Mouse (Mus musculus): Measurements from ENCODE around the gene Yod1. TPM values are rescaled to one million over a fixed set of nuclear protein-coding genes. Genes with fewer than 3 reads are reported as not detected.

The Yod1 gene
- polyA plus RNA-seq, 1 experiment from 2014 or later = 13.4 TPM

- H3K4me1 ChIP-seq = no peaks in the 10 kb centered on the region
- H3K36me3 ChIP-seq = no peaks in the 10 kb centered on the region
- 91% methylated on average over 3 of the region's 3 CpGs for WGBS
- H3K9me3 ChIP-seq = no peaks in the 10 kb centered on the region
- H3K27me3 ChIP-seq = no peaks in the 10 kb centered on the region
- no peak for ATAC-seq (ENCODE audit: insufficient number of reproducible peaks, insufficient read depth, low FRiP score, low TSS enrichment)
- H3K4me3 ChIP-seq = no peak overlapping the region
- no peak overlapping the region for H3K9ac ChIP-seq
- H3K4me2 ChIP-seq (replicated peaks) = no peak overlapping the region
- H3K27ac ChIP-seq = no peak overlapping the region
Measured at GRCm38 (mm10) chr1:130745591-130745990, 28.5 kb downstream of the Yod1 start.

DNA sequence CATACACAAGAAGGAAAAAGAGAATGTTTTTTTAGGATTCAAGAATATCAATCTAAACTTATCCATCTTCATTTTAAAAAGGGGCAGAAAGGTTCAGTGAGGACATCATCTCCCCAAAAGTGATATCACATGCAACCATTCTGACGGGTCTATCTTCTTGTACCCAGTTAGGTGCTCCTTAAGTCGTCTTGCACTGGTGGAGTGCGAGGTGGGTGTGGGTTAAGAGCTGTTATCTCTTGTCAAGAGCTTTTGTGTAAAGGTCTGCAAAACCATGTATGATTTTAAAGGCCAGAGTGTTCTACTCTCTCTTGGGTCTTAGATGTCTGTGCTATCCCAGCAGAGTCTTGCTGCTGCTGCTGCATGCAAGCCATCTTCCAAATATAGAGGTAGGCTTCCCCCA, 29.7 kb downstream of the Yod1 start:
- no peaks in the 10 kb centered on the region for H3K27me3 ChIP-seq
- H3K9ac ChIP-seq = no peak overlapping the region
- no peak overlapping the region for H3K4me2 ChIP-seq (replicated peaks)
- H3K9me3 ChIP-seq = no peaks in the 10 kb centered on the region
- no peak overlapping the region for H3K4me3 ChIP-seq
- H3K4me1 ChIP-seq = no peaks in the 10 kb centered on the region
- no peak for ATAC-seq (ENCODE audit: insufficient number of reproducible peaks, insufficient read depth, low FRiP score, low TSS enrichment)
- H3K36me3 ChIP-seq = no peaks in the 10 kb centered on the region
- 80% methylated on average over 3 of the region's 3 CpGs for WGBS
- no peak overlapping the region for H3K27ac ChIP-seq

GRCm38 (mm10) chr1:130759689-130760088, 42.6 kb downstream of the Yod1 start:
- Histone ChIP-seq H3K4me3 (no peak overlapping the region), H3K27ac (no peak overlapping the region), H3K36me3 (no peaks in the 10 kb centered on the region), H3K27me3 (no peaks in the 10 kb centered on the region), H3K9ac (no peak overlapping the region), H3K9me3 (no peaks in the 10 kb centered on the region), H3K4me1 (no peaks in the 10 kb centered on the region), H3K4me2 (replicated peaks) (no peak overlapping the region)
- 78% methylated on average over 9 of the region's 9 CpGs for WGBS
- ATAC-seq (ENCODE audit: insufficient number of reproducible peaks, insufficient read depth, low FRiP score, low TSS enrichment) = no peak

DNA sequence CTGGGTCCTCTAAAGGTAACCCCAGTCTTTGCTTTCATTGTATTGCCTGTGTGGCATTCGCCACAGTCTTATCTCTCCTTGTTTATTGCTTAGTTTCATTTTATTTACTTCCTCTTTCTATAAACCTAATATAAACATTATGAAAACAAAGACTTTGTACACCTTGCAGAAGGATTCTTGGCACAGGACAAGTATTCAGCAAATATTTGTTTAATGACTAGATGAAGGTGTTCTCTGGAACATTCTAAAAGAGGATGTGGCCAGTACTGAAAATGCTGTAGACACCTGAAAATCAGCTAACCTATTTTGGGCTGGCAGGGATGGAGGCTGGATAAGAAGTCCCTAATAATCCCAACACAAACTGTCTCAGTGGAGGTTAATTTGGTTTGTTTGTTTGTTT, 44.5 kb downstream of the Yod1 start:
- WGBS = 84% methylated on average over 1 of the region's 1 CpGs
- Histone ChIP-seq H3K27ac (no peak overlapping the region), H3K9ac (no peak overlapping the region), H3K4me1 (no peaks in the 10 kb centered on the region), H3K4me2 (replicated peaks) (no peak overlapping the region), H3K36me3 (no peaks in the 10 kb centered on the region), H3K9me3 (no peaks in the 10 kb centered on the region), H3K27me3 (no peaks in the 10 kb centered on the region), H3K4me3 (no peak overlapping the region)
- no peak for ATAC-seq (ENCODE audit: insufficient number of reproducible peaks, insufficient read depth, low FRiP score, low TSS enrichment)

DNA sequence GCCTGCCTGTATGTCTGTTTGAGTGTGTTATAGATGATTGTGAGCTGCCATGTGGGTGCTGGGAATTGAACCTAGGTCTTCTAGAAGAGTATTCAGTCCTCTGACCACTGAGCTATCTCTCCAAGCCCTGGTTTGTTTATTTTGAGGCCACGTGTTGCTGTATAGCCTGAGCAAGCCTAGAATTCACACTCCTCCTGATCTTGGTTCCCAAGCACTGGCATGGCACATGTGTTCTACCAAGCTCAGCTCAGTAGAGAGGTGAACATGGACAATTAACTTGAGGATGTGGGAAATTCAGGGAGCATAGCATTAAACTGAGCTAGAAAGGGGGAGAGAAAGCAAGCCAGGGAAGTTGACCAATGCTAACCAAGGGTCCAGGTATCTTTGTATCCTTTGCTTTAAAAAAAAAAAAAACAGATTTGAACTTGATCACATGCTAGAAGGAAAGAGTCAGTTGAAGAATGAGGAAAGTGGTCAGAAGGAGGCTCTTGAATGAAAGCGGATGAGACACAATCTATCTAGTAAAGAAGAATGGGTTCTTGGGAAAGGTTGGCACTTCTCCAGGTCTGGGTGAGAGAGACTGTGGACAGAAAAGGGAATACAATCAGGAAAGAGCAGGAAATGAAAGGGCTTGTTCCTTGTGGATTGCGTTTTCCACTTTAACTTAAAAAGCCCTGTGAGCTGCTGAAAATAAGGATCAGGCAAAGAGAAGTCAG, 45.1 kb downstream of the Yod1 start:
- Histone ChIP-seq H3K4me3 (no peak overlapping the region), H3K4me1 (no peaks in the 10 kb centered on the region), H3K9me3 (no peaks in the 10 kb centered on the region), H3K36me3 (no peaks in the 10 kb centered on the region), H3K27me3 (no peaks in the 10 kb centered on the region), H3K9ac (no peak overlapping the region), H3K27ac (no peak overlapping the region), H3K4me2 (replicated peaks) (no peak overlapping the region)
- 86% methylated on average over 3 of the region's 3 CpGs for WGBS
- no peak for ATAC-seq (ENCODE audit: insufficient number of reproducible peaks, insufficient read depth, low FRiP score, low TSS enrichment)

DNA sequence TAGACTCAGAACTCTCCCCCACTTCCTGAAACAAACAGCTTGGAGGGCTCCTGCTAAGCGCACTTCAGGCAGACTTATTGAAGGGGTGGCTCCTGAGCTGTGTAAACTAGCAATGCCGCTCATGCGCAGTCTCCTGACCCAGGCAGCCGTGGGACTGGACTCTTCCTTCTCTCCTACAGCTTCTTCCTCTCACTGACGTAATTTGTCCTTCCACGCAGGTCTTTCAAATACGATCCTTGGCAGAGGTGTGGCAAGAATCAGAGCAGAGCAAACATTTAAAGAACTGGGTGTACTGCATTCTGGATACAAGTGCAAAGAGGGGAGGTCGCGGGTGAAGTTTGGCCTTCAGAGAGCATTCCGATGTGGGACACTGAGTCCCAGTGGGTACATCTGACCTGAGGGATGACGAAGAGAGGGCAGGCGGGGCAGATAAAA, 46.9 kb downstream of the Yod1 start:
- H3K4me1 ChIP-seq = no peaks in the 10 kb centered on the region

DNA sequence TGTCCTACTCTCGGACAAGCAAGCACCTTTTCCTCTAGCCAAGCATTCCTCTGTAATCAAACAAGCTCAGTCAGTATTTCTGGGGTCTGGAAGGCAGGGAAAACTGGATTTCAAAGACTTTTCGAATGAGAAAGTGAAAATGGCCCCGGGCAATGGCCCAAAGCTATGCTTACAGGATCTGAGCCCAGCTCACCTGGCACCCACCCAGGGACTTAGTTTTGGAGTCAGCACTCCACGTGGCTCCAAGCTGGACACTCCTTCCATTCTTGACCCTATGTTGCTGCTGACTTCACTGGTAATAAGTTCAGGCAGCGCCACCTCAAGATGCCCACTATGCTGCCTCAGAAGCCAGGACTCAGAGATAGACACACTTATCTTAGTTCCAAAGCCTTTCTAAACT, 49.9 kb downstream of the Yod1 start:
- Histone ChIP-seq H3K36me3 (no peaks in the 10 kb centered on the region), H3K4me2 (replicated peaks) (no peak overlapping the region), H3K27ac (no peak overlapping the region), H3K4me1 (no peaks in the 10 kb centered on the region), H3K27me3 (no peaks in the 10 kb centered on the region), H3K9ac (no peak overlapping the region), H3K4me3 (no peak overlapping the region), H3K9me3 (no peaks in the 10 kb centered on the region)
- no peak for ATAC-seq (ENCODE audit: insufficient number of reproducible peaks, insufficient read depth, low FRiP score, low TSS enrichment)
- WGBS = 77% methylated on average over 5 of the region's 5 CpGs

More for the DNA sequence above, 46.9 kb downstream of the Yod1 start:
- Histone ChIP-seq H3K9me3 (no peaks in the 10 kb centered on the region), H3K4me2 (replicated peaks) (no peak overlapping the region), H3K27me3 (no peaks in the 10 kb centered on the region), H3K9ac (no peak overlapping the region), H3K4me3 (no peak overlapping the region), H3K27ac (no peak overlapping the region), H3K36me3 (no peaks in the 10 kb centered on the region)
- 84% methylated on average over 12 of the region's 12 CpGs for WGBS
- ATAC-seq (ENCODE audit: insufficient number of reproducible peaks, insufficient read depth, low FRiP score, low TSS enrichment) = no peak

- H3K4me3 ChIP-seq = no peak overlapping the region
- H3K9me3 ChIP-seq = no peaks in the 10 kb centered on the region
- no peaks in the 10 kb centered on the region for H3K36me3 ChIP-seq
- H3K27ac ChIP-seq = no peak overlapping the region
- no peak overlapping the region for H3K9ac ChIP-seq
- no peak overlapping the region for H3K4me2 ChIP-seq (replicated peaks)
- no peak for ATAC-seq (ENCODE audit: insufficient number of reproducible peaks, insufficient read depth, low FRiP score, low TSS enrichment)
- no peaks in the 10 kb centered on the region for H3K4me1 ChIP-seq
- no peaks in the 10 kb centered on the region for H3K27me3 ChIP-seq
- 88% methylated on average over 2 of the region's 2 CpGs for WGBS
Measured at GRCm38 (mm10) chr1:130769925-130770324, 52.8 kb downstream of the Yod1 start.

GRCm38 (mm10) chr1:130770487-130770886, 53.4 kb downstream of the Yod1 start:
- WGBS = 83% methylated on average over 4 of the region's 4 CpGs
- ATAC-seq (ENCODE audit: insufficient number of reproducible peaks, insufficient read depth, low FRiP score, low TSS enrichment) = no peak
- Histone ChIP-seq H3K36me3 (no peaks in the 10 kb centered on the region), H3K9ac (no peak overlapping the region), H3K4me1 (no peaks in the 10 kb centered on the region), H3K4me2 (replicated peaks) (no peak overlapping the region), H3K27me3 (no peaks in the 10 kb centered on the region), H3K9me3 (no peaks in the 10 kb centered on the region), H3K27ac (no peak overlapping the region), H3K4me3 (no peak overlapping the region)

DNA sequence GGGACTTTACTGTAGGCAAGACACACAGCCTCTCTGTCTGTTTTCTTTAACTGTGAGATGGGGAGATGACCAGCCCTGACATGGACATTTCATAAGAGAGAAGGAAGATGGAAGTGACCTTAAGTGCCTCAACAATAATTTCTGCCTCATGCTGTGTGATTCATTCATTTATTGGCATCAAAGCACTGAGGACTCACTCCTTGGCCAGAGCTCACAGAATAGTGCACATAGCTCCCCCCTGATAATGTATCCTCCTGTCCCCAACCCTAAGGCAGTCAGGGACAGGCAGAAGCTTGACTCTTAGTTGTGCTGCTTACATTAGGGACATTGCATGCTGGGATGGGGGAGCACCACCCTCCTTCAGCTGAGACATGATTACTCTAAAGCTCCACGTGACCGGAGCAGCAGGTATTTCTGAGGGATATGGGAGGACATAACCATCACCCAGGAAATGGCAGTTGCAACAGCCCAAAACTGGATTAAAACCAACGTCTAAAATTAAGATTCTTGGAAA, 53.9 kb downstream of the Yod1 start:
- no peaks in the 10 kb centered on the region for H3K9me3 ChIP-seq
- no peak overlapping the region for H3K27ac ChIP-seq
- ATAC-seq (ENCODE audit: insufficient number of reproducible peaks, insufficient read depth, low FRiP score, low TSS enrichment) = no peak
- H3K4me3 ChIP-seq = no peak overlapping the region
- H3K9ac ChIP-seq = no peak overlapping the region
- H3K4me2 ChIP-seq (replicated peaks) = no peak overlapping the region
- no peaks in the 10 kb centered on the region for H3K27me3 ChIP-seq
- H3K4me1 ChIP-seq = no peaks in the 10 kb centered on the region
- 74% methylated on average over 3 of the region's 3 CpGs for WGBS
- no peaks in the 10 kb centered on the region for H3K36me3 ChIP-seq

Measured in embryonic facial prominence, embryonic 12.5 days (tissue).